Mouse (Mus musculus) liver, adult 2 months (tissue): ENCODE data around the gene Slc46a3.

Experiments used
- CTCF ChIP-seq: fragments of 200-500 bp; IDR thresholded peaks from 2 replicates; pipeline ENCODE4 v1.5.1; 2011; ENCODE audit warnings: low read depth, low read length, control low read depth
- POLR2A ChIP-seq: fragments of 200-500 bp; IDR thresholded peaks from 2 replicates; pipeline ENCODE4 v1.6.1; 2011; ENCODE audit warnings: low read length, control low read depth; ENCODE audit not compliant: insufficient read depth; ENCODE audit errors: extremely low read depth

DNA sequence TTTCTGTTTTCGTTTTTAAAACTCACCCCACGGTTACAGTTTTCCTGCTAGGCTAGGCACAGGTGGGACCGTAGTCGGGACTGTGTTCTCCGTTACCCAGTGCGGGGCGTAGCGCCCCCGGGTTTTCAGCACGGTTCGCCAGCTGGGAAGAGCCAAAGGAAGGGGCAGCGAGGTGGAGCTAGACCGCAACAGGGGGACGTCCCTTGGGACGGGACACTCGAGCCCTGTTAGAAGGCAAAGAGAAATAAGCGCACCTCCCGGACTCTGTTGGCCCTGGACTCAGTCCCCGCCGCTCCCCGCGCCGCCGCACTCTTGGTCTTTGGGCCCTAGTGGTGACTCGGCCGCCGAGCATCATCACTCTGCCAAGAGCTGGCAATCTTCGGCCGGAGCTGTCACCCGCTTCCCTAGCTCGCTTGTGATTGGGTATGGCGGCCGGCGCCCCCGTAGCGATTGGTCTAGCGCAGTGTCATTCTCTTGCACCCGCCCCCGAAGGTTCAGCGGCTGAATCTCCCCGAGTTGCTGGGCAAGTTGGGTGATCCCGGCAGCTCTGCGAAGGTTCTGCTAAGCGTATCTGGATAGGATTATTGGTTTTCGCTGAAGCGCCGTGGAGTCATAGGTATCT is at the start of gene Slc46a3:
- TF ChIP-seq POLR2A (peak; percentile 76; the same call in 1 of the 2 replicates), CTCF (peak; percentile 58)
